Mouse (Mus musculus): ENCODE results near the gene Azi2. TPM values are rescaled to one million over a fixed set of nuclear protein-coding genes. Genes with fewer than 3 reads are reported as not detected.

Azi2 gene
- polyA plus RNA-seq (2012; rRNA removed): 19.7 and 20.8 TPM in 2 replicates

- peak; percentile 71 for DNase-seq (ENCODE audit: low read depth)
Measured at GRCm38 (mm10) chr9:118040218-118041021, at the start of gene Azi2. Azi2 (plus strand) TSS chr9:118040499.

- no peak for DNase-seq (ENCODE audit: low read depth)
Measured at GRCm38 (mm10) chr9:117996631-117997030, 43.7 kb upstream of the Azi2 start.

GRCm38 (mm10) chr9:118001488-118001887 is 38.8 kb upstream of the Azi2 start:
- DNase-seq (ENCODE audit: low read depth): no peak

- no peak for DNase-seq (ENCODE audit: low read depth)
Measured at GRCm38 (mm10) chr9:118003218-118003886, 36.9 kb upstream of the Azi2 start.

GRCm38 (mm10) chr9:118003937-118004336 is 36.4 kb upstream of the Azi2 start:
- DNase-seq (ENCODE audit: low read depth): no peak

- no peak for DNase-seq (ENCODE audit: low read depth)
Measured at GRCm38 (mm10) chr9:118012928-118013327, 27.4 kb upstream of the Azi2 start.

GRCm38 (mm10) chr9:118024966-118025365 is 15.3 kb upstream of the Azi2 start:
- no peak for DNase-seq (ENCODE audit: low read depth)

- DNase-seq (ENCODE audit: low read depth): no peak
Measured at GRCm38 (mm10) chr9:118029490-118029889, 10.8 kb upstream of the Azi2 start.

GRCm38 (mm10) chr9:118030252-118030651 is 10.0 kb upstream of the Azi2 start:
- no peak for DNase-seq (ENCODE audit: low read depth)

GRCm38 (mm10) chr9:118031694-118032093 is 8.6 kb upstream of the Azi2 start:
- no peak for DNase-seq (ENCODE audit: low read depth)

GRCm38 (mm10) chr9:118034990-118035389 is 5.3 kb upstream of the Azi2 start:
- DNase-seq (ENCODE audit: low read depth): no peak

- no peak for DNase-seq (ENCODE audit: low read depth)
Measured at GRCm38 (mm10) chr9:118041022-118041400, 712 bp downstream of the Azi2 start.

- DNase-seq (ENCODE audit: low read depth): no peak
Measured at GRCm38 (mm10) chr9:118041646-118042045, 1.3 kb downstream of the Azi2 start.

- no peak for DNase-seq (ENCODE audit: low read depth)
Measured at GRCm38 (mm10) chr9:118042738-118043137, 2.4 kb downstream of the Azi2 start.

- no peak for DNase-seq (ENCODE audit: low read depth)
Measured at GRCm38 (mm10) chr9:118043581-118043980, 3.3 kb downstream of the Azi2 start.

- DNase-seq (ENCODE audit: low read depth): no peak
Measured at GRCm38 (mm10) chr9:118045011-118045533, 4.8 kb downstream of the Azi2 start.

GRCm38 (mm10) chr9:118053286-118053685 is 13.0 kb downstream of the Azi2 start:
- DNase-seq (ENCODE audit: low read depth): no peak

- DNase-seq (ENCODE audit: low read depth): peak; percentile 31
Measured at GRCm38 (mm10) chr9:118059101-118059500, 18.8 kb downstream of the Azi2 start.

GRCm38 (mm10) chr9:118070442-118070841 is 30.1 kb downstream of the Azi2 start:
- DNase-seq (ENCODE audit: low read depth): no peak

GRCm38 (mm10) chr9:118071337-118071736 is 31.0 kb downstream of the Azi2 start:
- no peak for DNase-seq (ENCODE audit: low read depth)

GRCm38 (mm10) chr9:118072101-118072500 is 31.8 kb downstream of the Azi2 start:
- no peak for DNase-seq (ENCODE audit: low read depth)

GRCm38 (mm10) chr9:118073358-118073757 is 33.1 kb downstream of the Azi2 start:
- no peak for DNase-seq (ENCODE audit: low read depth)
